Mouse (Mus musculus) urinary bladder, adult 2 months (tissue): ENCODE results near the gene Nup210. TPM values are rescaled to one million over a fixed set of nuclear protein-coding genes. Genes with fewer than 3 reads are reported as not detected.

Experiments
- polyA plus RNA-seq: library from polyadenylated mRNA; depleted of rRNA; stranded (reverse); fragments of >200 nt; gene quantifications from 2 replicates; pipeline ENCODE4 v1.2.3, GENCODE M21; 2012; rRNA removed

Gene Nup210
- polyA plus RNA-seq, 1 experiment: 1.3 TPM

Other genes starting within 250 kb of the Nup210 start
- 48.8 and 76.1 TPM in 2 replicates for gene Iqsec1, start 128.1 kb downstream of the Nup210 start, polyA plus RNA-seq
- gene Hdac11, start 39.8 kb upstream of the Nup210 start, polyA plus RNA-seq: 24.2 and 26.6 TPM in 2 replicates
- gene Fbln2, start 95.6 kb upstream of the Nup210 start, polyA plus RNA-seq: 60.4 and 68.7 TPM in 2 replicates